Mouse (Mus musculus) kidney, adult 2 months (tissue): ENCODE measurements around the gene Cby1. TPM values are rescaled to one million over a fixed set of nuclear protein-coding genes. Genes with fewer than 3 reads are reported as not detected.

ENCODE experiments used
- DNase-seq: peaks from one replicate; pipeline ENCODE4 v3.0.0; 2021
- H3K27ac ChIP-seq: fragments of 200-500 bp; 2 replicates; pipeline ENCODE4 v1.5.1; 2012; ENCODE audit warnings: low read depth, low read length, control low read depth, inconsistent platforms; ENCODE audit not compliant: insufficient read depth
- H3K27me3 ChIP-seq: fragments of 200-500 bp; replicated peaks from 2 replicates; pipeline ENCODE4 v1.6.1; 2012; ENCODE audit warnings: mild to moderate bottlenecking, moderate library complexity, low read length, inconsistent platforms; ENCODE audit not compliant: control insufficient read depth, insufficient read depth
- H3K36me3 ChIP-seq: fragments of 200-500 bp; 2 replicates; pipeline ENCODE4 v1.6.1; 2012; ENCODE audit warnings: mild to moderate bottlenecking, moderate library complexity, low read length, inconsistent platforms; ENCODE audit not compliant: control insufficient read depth, insufficient read depth
- H3K4me1 ChIP-seq: fragments of 200-500 bp; 2 replicates; pipeline ENCODE4 v1.6.1; 2011; ENCODE audit warnings: low read length; ENCODE audit not compliant: control insufficient read depth, insufficient read depth
- H3K4me3 ChIP-seq: fragments of 200-500 bp; 2 replicates; pipeline ENCODE4 v1.5.1; 2011; ENCODE audit warnings: mild to moderate bottlenecking, low read depth, low read length, control low read depth; ENCODE audit not compliant: insufficient read depth
- CTCF ChIP-seq: fragments of 200-500 bp; conservative IDR thresholded peaks from 2 replicates; pipeline ENCODE4 v1.5.1; 2011; ENCODE audit warnings: low read depth, mild to moderate bottlenecking, control low read depth, low read length, moderate library complexity, mixed read lengths; ENCODE audit not compliant: insufficient read depth, insufficient read length
- POLR2A ChIP-seq: fragments of 200-500 bp; IDR thresholded peaks from one replicate; pipeline ENCODE4 v1.6.1; 2011; ENCODE audit warnings: low read depth, low read length, control low read depth
- WGBS: fragments of 180-500 bp; shearing (Covaris S2); methylation state at CpG from one replicate; pipeline ENCODE4 v1.1.7; 2018; 5-methylcytosine and 5-hydroxymethylcytosine counted together
- polyA plus RNA-seq: library from polyadenylated mRNA; depleted of rRNA; stranded (reverse); fragments of >200 nt; gene quantifications from 2 replicates; pipeline ENCODE4 v1.2.3, GENCODE M21; 2012

Cby1 gene
- polyA plus RNA-seq, 1 experiment: 15.1 TPM

- no peak for DNase-seq
- Histone ChIP-seq H3K4me1 (peaks cover 41% of the 10 kb centered on the region), H3K4me3 (peak overlapping the region; percentile 92), H3K27me3 (no peaks in the 10 kb centered on the region), H3K27ac (peak overlapping the region; percentile 89), H3K36me3 (no peaks in the 10 kb centered on the region)
- TF ChIP-seq CTCF (no peak), POLR2A (no peak)
- 1% methylated on average over 33 of the region's 33 CpGs for WGBS
Measured at GRCm38 (mm10) chr15:79687175-79687574, 28.2 kb downstream of the Cby1 start.

GRCm38 (mm10) chr15:79687646-79688267 is 28.8 kb downstream of the Cby1 start, which contains the start of gene Josd1:
Josd1 (minus strand) TSS chr15:79687919.
- Histone ChIP-seq H3K27me3 (no peaks in the 10 kb centered on the region), H3K4me1 (peaks cover 40% of the 10 kb centered on the region), H3K36me3 (no peaks in the 10 kb centered on the region), H3K4me3 (peak within 1 kb of the TSS; percentile 92), H3K27ac (peak within 1 kb of the TSS; percentile 99)
- WGBS: under 1% methylated on average over 67 of the region's 72 CpGs
- no peak for TF ChIP-seq CTCF
- peak; percentile 93 for TF ChIP-seq POLR2A
- peak; percentile 98 for DNase-seq

GRCm38 (mm10) chr15:79688268-79688956 is 29.4 kb downstream of the Cby1 start:
- TF ChIP-seq POLR2A (no peak), CTCF (no peak)
- Histone ChIP-seq H3K27me3 (no peaks in the 10 kb centered on the region), H3K4me1 (peaks cover 40% of the 10 kb centered on the region), H3K4me3 (peak overlapping the region; percentile 92), H3K36me3 (no peaks in the 10 kb centered on the region), H3K27ac (peak overlapping the region; percentile 99)
- no peak for DNase-seq
- 3% methylated on average over 8 of the region's 8 CpGs for WGBS

GRCm38 (mm10) chr15:79689662-79690425 is 30.8 kb downstream of the Cby1 start:
- H3K27me3 ChIP-seq: no peaks in the 10 kb centered on the region
- peaks cover 29% of the 10 kb centered on the region for H3K4me1 ChIP-seq
- H3K4me3 ChIP-seq: peak overlapping the region; percentile 39; the same call in 1 of the 2 replicates
- 6% methylated on average over 24 of the region's 24 CpGs for WGBS
- no peak for TF ChIP-seq POLR2A
- no peak for TF ChIP-seq CTCF
- no peaks in the 10 kb centered on the region for H3K36me3 ChIP-seq
- DNase-seq: no peak
- H3K27ac ChIP-seq: no peak overlapping the region

GRCm38 (mm10) chr15:79690426-79691022 is 31.5 kb downstream of the Cby1 start, which contains the start of gene Gtpbp1:
Gtpbp1 (plus strand) TSS chr15:79690845.
- Histone ChIP-seq H3K27ac (no peak within 1 kb of the TSS; the same call in 1 of the 2 replicates), H3K27me3 (no peaks in the 10 kb centered on the region), H3K4me3 (peak within 1 kb of the TSS; percentile 83), H3K36me3 (no peaks in the 10 kb centered on the region), H3K4me1 (peaks cover 26% of the 10 kb centered on the region)
- WGBS: under 1% methylated on average over 45 of the region's 45 CpGs
- TF ChIP-seq POLR2A (peak; percentile 56), CTCF (no peak)
- peak; percentile 100 for DNase-seq

- Histone ChIP-seq H3K4me1 (peaks cover 25% of the 10 kb centered on the region), H3K27ac (no peak overlapping the region; the same call in 1 of the 2 replicates), H3K27me3 (no peaks in the 10 kb centered on the region), H3K4me3 (peak overlapping the region; percentile 83), H3K36me3 (no peaks in the 10 kb centered on the region)
- DNase-seq: no peak
- TF ChIP-seq CTCF (no peak), POLR2A (no peak)
- 1% methylated on average over 52 of the region's 53 CpGs for WGBS
Measured at GRCm38 (mm10) chr15:79691023-79691508, 32.1 kb downstream of the Cby1 start.
